Mouse (Mus musculus) cerebellum, adult 2 months (tissue): ENCODE measurements around the gene Il17rc. TPM values are rescaled to one million over a fixed set of nuclear protein-coding genes. Genes with fewer than 3 reads are reported as not detected.
A peak's percentile ranks its signal among the peaks of the same experiment; 100 is the strongest.

Source experiments
- DNase-seq, 2 experiments: peaks; one replicate each; pipeline ENCODE4 v3.0.0; 2021
- H3K27ac ChIP-seq: fragments of 200-500 bp; 2 replicates; pipeline ENCODE4 v1.5.1; 2012; ENCODE audit warnings: low read length, control low read depth, inconsistent platforms; ENCODE audit not compliant: insufficient read depth
- H3K27me3 ChIP-seq: fragments of 200-500 bp; 2 replicates; pipeline ENCODE4 v1.6.1; 2012; ENCODE audit warnings: inconsistent platforms, mild to moderate bottlenecking, low read length, moderate library complexity; ENCODE audit not compliant: control insufficient read depth, insufficient read depth
- H3K4me1 ChIP-seq: fragments of 200-500 bp; 2 replicates; pipeline ENCODE4 v1.6.1; 2011; ENCODE audit warnings: low read length; ENCODE audit not compliant: control insufficient read depth, insufficient read depth
- H3K4me3 ChIP-seq: fragments of 200-500 bp; replicated peaks from 2 replicates; pipeline ENCODE3; 2011; ENCODE audit warnings: mild to moderate bottlenecking, low read depth, low read length, control low read depth; ENCODE audit not compliant: insufficient read depth
- CTCF ChIP-seq: fragments of 200-500 bp; IDR thresholded peaks from 2 replicates; pipeline ENCODE4 v1.5.1; 2011; ENCODE audit warnings: low read depth, mild to moderate bottlenecking, control low read depth, low read length, moderate library complexity, borderline replicate concordance; ENCODE audit not compliant: insufficient read depth
- POLR2A ChIP-seq: fragments of 200-500 bp; IDR thresholded peaks from 2 replicates; pipeline ENCODE4 v1.6.1; 2011; ENCODE audit warnings: low read length, control low read depth, borderline replicate concordance; ENCODE audit not compliant: insufficient read depth
- WGBS: fragments of 180-500 bp; shearing (Covaris S2); methylation state at CpG from one replicate; pipeline ENCODE4 v1.1.7; 2018; 5-methylcytosine and 5-hydroxymethylcytosine counted together
- polyA plus RNA-seq: library from polyadenylated mRNA; depleted of rRNA; stranded (reverse); fragments of >200 nt; gene quantifications from 2 replicates; pipeline ENCODE4 v1.2.3, GENCODE M21; 2012

The Il17rc gene
- polyA plus RNA-seq, 1 experiment, result 6.6 TPM

DNA sequence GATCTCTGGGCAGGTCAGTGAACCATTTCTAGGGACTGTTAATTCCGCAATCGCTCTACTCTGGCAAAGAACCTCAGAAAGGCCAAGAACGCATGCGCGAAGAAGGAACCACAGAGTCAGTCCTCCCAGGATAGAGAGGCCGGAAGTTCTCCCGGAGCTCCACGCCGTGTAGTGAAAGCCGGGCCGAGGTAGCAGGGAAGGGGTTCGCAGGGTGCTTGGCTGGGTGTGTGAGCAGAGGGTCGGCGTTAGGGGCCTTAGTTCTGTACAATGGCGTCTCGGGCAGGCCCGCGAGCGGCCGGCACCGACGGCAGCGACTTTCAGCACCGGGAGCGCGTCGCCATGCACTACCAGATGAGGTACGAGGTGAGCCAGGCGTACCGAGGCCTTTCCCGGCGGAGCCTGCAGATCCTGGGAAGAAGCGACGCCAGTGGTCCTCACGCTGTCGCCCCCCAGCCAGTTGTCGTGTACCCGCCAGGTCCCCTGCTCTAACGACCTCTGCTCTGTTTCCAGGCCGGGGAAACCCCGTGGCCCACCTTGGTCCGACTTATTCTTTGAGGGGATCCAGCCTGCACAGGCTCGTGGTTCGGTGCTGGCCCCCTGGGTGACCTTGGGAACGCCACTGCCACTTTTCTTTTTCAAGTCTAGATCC is 28.7 kb upstream of the Il17rc start, which contains the start of gene Jagn1:
Jagn1 (plus strand) TSS at position 128 of the 649 bp plus-strand sequence.
- no peaks in the 10 kb centered on the region for H3K27me3 ChIP-seq
- H3K4me3 ChIP-seq, result peak within 1 kb of the TSS; percentile 65
- under 1% methylated on average over 45 of the region's 45 CpGs for WGBS
- TF ChIP-seq POLR2A (peak; percentile 74; the same call in 1 of the 2 replicates), CTCF (no peak)
- DNase-seq, result peak; percentile 91 to 93
- peaks cover 7% of the 10 kb centered on the region; the same call in 1 of the 2 replicates for H3K4me1 ChIP-seq
- H3K27ac ChIP-seq, result peak within 1 kb of the TSS; percentile 40

DNA sequence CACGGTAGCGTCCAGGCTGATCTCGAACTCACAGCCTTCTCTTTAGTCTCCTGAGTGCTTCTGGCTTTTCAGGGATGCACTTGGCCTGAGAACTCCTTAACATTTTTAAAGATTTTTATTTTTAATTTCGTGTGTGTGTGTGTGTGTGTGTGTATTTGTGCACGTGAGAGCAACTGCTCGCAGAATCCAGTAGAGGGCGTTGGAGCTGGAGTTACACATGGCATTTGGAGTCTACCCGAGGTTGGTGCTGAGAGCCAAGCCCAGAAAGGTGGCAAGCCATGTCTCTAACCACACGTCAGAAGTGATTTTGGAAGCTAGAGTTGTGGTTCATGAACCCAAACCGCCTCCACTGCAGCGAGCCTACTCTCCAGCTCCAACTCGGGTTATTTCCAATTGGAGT is 28.1 kb upstream of the Il17rc start:
- Histone ChIP-seq H3K27me3 (no peaks in the 10 kb centered on the region), H3K4me3 (peak overlapping the region; percentile 65), H3K4me1 (peaks cover 7% of the 10 kb centered on the region; the same call in 1 of the 2 replicates), H3K27ac (0 out of 2 replicates have a peak overlapping the region, but pooled peaks have one; percentile 14)
- no peak for DNase-seq
- 42% methylated on average over 12 of the region's 12 CpGs for WGBS
- peak; percentile 2; the same call in 1 of the 2 replicates for TF ChIP-seq CTCF
- no peak for TF ChIP-seq POLR2A

- no peak overlapping the region for H3K4me3 ChIP-seq
- no peak for DNase-seq
- H3K4me1 ChIP-seq, result peaks cover 7% of the 10 kb centered on the region; the same call in 1 of the 2 replicates
- TF ChIP-seq CTCF (no peak), POLR2A (no peak)
- WGBS, result 62% methylated on average over 8 of the region's 8 CpGs
- H3K27me3 ChIP-seq, result no peaks in the 10 kb centered on the region
- no peak overlapping the region for H3K27ac ChIP-seq
Measured at GRCm38 (mm10) chr6:113444207-113444965, 26.8 kb upstream of the Il17rc start.

DNA sequence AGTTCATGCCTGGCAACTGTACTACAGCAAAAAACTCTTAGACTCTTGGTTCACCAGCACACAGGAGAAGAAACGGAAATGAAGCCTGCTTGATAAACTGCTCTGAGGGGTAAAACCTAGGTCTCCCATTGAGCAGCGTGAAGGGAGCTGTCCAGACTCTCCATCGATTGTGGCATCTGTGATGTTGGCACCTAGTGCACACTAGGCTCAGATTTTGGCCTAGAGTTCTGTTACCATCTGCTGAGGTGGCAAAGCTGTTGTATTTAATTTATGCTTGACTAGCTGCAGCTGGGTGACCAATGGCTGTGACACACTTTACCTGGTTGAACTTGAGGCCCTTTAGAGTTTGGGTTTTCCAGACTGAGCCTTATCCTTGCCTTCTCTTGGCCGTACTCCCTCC is 23.6 kb upstream of the Il17rc start:
- peaks cover 7% of the 10 kb centered on the region; the same call in 1 of the 2 replicates for H3K4me1 ChIP-seq
- peak in 1 of 2 experiments; percentile 49 for DNase-seq
- H3K27me3 ChIP-seq, result no peaks in the 10 kb centered on the region
- no peak overlapping the region for H3K4me3 ChIP-seq
- no peak for TF ChIP-seq CTCF
- TF ChIP-seq POLR2A, result no peak
- H3K27ac ChIP-seq, result no peak overlapping the region
- 11% methylated on average over 4 of the region's 4 CpGs for WGBS

GRCm38 (mm10) chr6:113451839-113452238 is 19.4 kb upstream of the Il17rc start:
- WGBS, result 8% methylated on average over 2 of the region's 2 CpGs
- no peak overlapping the region for H3K4me3 ChIP-seq
- no peaks in the 10 kb centered on the region for H3K27me3 ChIP-seq
- TF ChIP-seq CTCF (no peak), POLR2A (no peak)
- H3K27ac ChIP-seq, result no peak overlapping the region
- peaks cover 5% of the 10 kb centered on the region; the same call in 1 of the 2 replicates for H3K4me1 ChIP-seq
- no peak for DNase-seq

GRCm38 (mm10) chr6:113455007-113455406 is 16.2 kb upstream of the Il17rc start:
- Histone ChIP-seq H3K27me3 (no peaks in the 10 kb centered on the region), H3K4me1 (no peaks in the 10 kb centered on the region; the same call in 1 of the 2 replicates), H3K27ac (no peak overlapping the region), H3K4me3 (no peak overlapping the region)
- TF ChIP-seq POLR2A (no peak), CTCF (no peak)
- WGBS, result 77% methylated on average over 5 of the region's 5 CpGs
- DNase-seq, result no peak

- peak within 1 kb of the TSS; percentile 51 for H3K4me3 ChIP-seq
- H3K27ac ChIP-seq, result peak within 1 kb of the TSS; percentile 22; the same call in 1 of the 2 replicates
- WGBS, result 76% methylated on average over 10 of the region's 10 CpGs
- no peaks in the 10 kb centered on the region; the same call in 1 of the 2 replicates for H3K4me1 ChIP-seq
- H3K27me3 ChIP-seq, result no peaks in the 10 kb centered on the region
- TF ChIP-seq CTCF (no peak), POLR2A (no peak)
- no peak for DNase-seq
Measured at GRCm38 (mm10) chr6:113457952-113458534, 13.2 kb upstream of the Il17rc start, which contains the start of gene Il17re. Il17re (plus strand) TSS chr6:113458484.
